Mouse (Mus musculus) heart, postnatal 0 days (tissue): ENCODE measurements around the gene Tcea3.

ENCODE experiments used
- CTCF ChIP-seq: IDR thresholded peaks from 2 replicates; pipeline ENCODE4 v1.5.1; 2016; ENCODE audit warnings: antibody characterized with exemption, control low read depth, low read depth
- EP300 ChIP-seq: IDR thresholded peaks from 2 replicates; pipeline ENCODE4 v1.6.1; 2016; ENCODE audit warnings: antibody characterized with exemption, low read depth

- TF ChIP-seq CTCF, result no peak
- TF ChIP-seq EP300, result 0 out of 2 replicates have a peak, but pooled peaks have one; percentile 21
Observed at GRCm38 (mm10) chr4:136270648-136271047, 23.1 kb downstream of the Tcea3 start.
